Mouse (Mus musculus) kidney, embryonic 15.5 days (tissue): ENCODE measurements around the gene Nupl1. TPM values are rescaled to one million over a fixed set of nuclear protein-coding genes. Genes with fewer than 3 reads are reported as not detected.

Experiments
- ATAC-seq: fragments of 200-750 bp; cut with Nextera tagmentation; replicated peaks from 2 replicates; pipeline ENCODE4 v1.8.0; 2017; ENCODE audit warnings: moderate TSS enrichment; ENCODE audit not compliant: low FRiP score
- H3K27ac ChIP-seq: fragments of 300-500 bp; sonication (generic); 2 replicates; pipeline ENCODE4 v1.5.1; 2015; ENCODE audit warnings: mild to moderate bottlenecking, inconsistent platforms
- H3K27me3 ChIP-seq: fragments of 300-500 bp; sonication (generic); 2 replicates; pipeline ENCODE4 v1.6.1; 2015; ENCODE audit warnings: inconsistent platforms
- H3K36me3 ChIP-seq: fragments of 300-500 bp; sonication (generic); 2 replicates; pipeline ENCODE4 v1.6.1; 2015; ENCODE audit warnings: inconsistent platforms
- H3K4me1 ChIP-seq: fragments of 300-500 bp; sonication (generic); 2 replicates; pipeline ENCODE4 v1.6.1; 2015; ENCODE audit warnings: inconsistent platforms
- H3K4me2 ChIP-seq: fragments of 300-500 bp; sonication (generic); 2 replicates; pipeline ENCODE4 v1.6.1; 2015; ENCODE audit warnings: moderate library complexity, mild to moderate bottlenecking, inconsistent platforms
- H3K4me3 ChIP-seq: fragments of 300-500 bp; sonication (generic); replicated peaks from 2 replicates; pipeline ENCODE4 v1.5.1; 2015; ENCODE audit warnings: mild to moderate bottlenecking, inconsistent platforms
- H3K9ac ChIP-seq: fragments of 300-500 bp; sonication (generic); 2 replicates; pipeline ENCODE4 v1.6.1; 2015; ENCODE audit warnings: mild to moderate bottlenecking, inconsistent platforms
- H3K9me3 ChIP-seq: fragments of 300-500 bp; sonication (generic); replicated peaks from 2 replicates; pipeline ENCODE4 v1.6.1; 2016; ENCODE audit warnings: inconsistent platforms
- WGBS: fragments of 180-500 bp; shearing (Covaris S2); methylation state at CpG from one replicate; pipeline ENCODE4 v1.1.7; 2015; ENCODE audit warnings: mixed read lengths; 5-methylcytosine and 5-hydroxymethylcytosine counted together
- polyA plus RNA-seq: library from polyadenylated mRNA; unstranded; fragments of >200 nt; fragmentation: Nextera tagmentation; extraction: Ambion mirVana; gene quantifications from 2 replicates; pipeline ENCODE4 v1.2.1, GENCODE M21; 2015

Nupl1 gene
- polyA plus RNA-seq, 1 experiment from 2014 or later, result not detected

GRCm38 (mm10) chr14:60262316-60262715 is 11.1 kb upstream of the Nupl1 start:
- Histone ChIP-seq H3K4me3 (no peak overlapping the region), H3K27ac (no peak overlapping the region), H3K9ac (no peak overlapping the region), H3K36me3 (no peaks in the 10 kb centered on the region), H3K27me3 (no peaks in the 10 kb centered on the region), H3K4me1 (peaks cover 11% of the 10 kb centered on the region), H3K4me2 (no peak overlapping the region), H3K9me3 (no peaks in the 10 kb centered on the region)
- no peak for ATAC-seq
- 63% methylated on average over 7 of the region's 7 CpGs for WGBS

- 79% methylated on average over 1 of the region's 1 CpGs for whole genome bisulfite sequencing
- Histone ChIP-seq H3K9ac (no peak overlapping the region), H3K9me3 (no peaks in the 10 kb centered on the region), H3K4me2 (no peak overlapping the region), H3K4me1 (no peaks in the 10 kb centered on the region), H3K27ac (no peak overlapping the region), H3K36me3 (no peaks in the 10 kb centered on the region), H3K27me3 (no peaks in the 10 kb centered on the region), H3K4me3 (no peak overlapping the region)
- no peak for ATAC-seq
These were observed 6.6 kb upstream of the Nupl1 start for GRCm38 (mm10) chr14:60257851-60258250.

- Histone ChIP-seq H3K27me3 (no peaks in the 10 kb centered on the region), H3K4me2 (no peak overlapping the region), H3K4me1 (peaks cover 6% of the 10 kb centered on the region), H3K9ac (no peak overlapping the region), H3K9me3 (no peaks in the 10 kb centered on the region), H3K4me3 (no peak overlapping the region), H3K27ac (no peak overlapping the region), H3K36me3 (no peaks in the 10 kb centered on the region)
- no peak for ATAC-seq
- 68% methylated on average over 4 of the region's 4 CpGs for WGBS
These were observed 5.9 kb upstream of the Nupl1 start for GRCm38 (mm10) chr14:60257101-60257500.

- Histone ChIP-seq H3K9me3 (no peaks in the 10 kb centered on the region), H3K4me1 (peaks cover 7% of the 10 kb centered on the region), H3K36me3 (no peaks in the 10 kb centered on the region), H3K27ac (no peak overlapping the region), H3K4me2 (no peak overlapping the region), H3K9ac (no peak overlapping the region), H3K27me3 (no peaks in the 10 kb centered on the region), H3K4me3 (no peak overlapping the region)
- WGBS, result 26% methylated on average over 3 of the region's 3 CpGs
- ATAC-seq, result no peak
These were observed 5.1 kb upstream of the Nupl1 start for GRCm38 (mm10) chr14:60256356-60256755.

GRCm38 (mm10) chr14:60254774-60255173 is 3.5 kb upstream of the Nupl1 start:
- no peaks in the 10 kb centered on the region for H3K27me3 ChIP-seq
- no peaks in the 10 kb centered on the region for H3K9me3 ChIP-seq
- H3K4me2 ChIP-seq, result no peak overlapping the region
- H3K4me1 ChIP-seq, result peaks cover 13% of the 10 kb centered on the region
- H3K4me3 ChIP-seq, result no peak overlapping the region
- no peak overlapping the region for H3K27ac ChIP-seq
- H3K9ac ChIP-seq, result no peak overlapping the region
- H3K36me3 ChIP-seq, result no peaks in the 10 kb centered on the region
- ATAC-seq, result no peak

GRCm38 (mm10) chr14:60253466-60253865 is 2.2 kb upstream of the Nupl1 start:
- Histone ChIP-seq H3K36me3 (no peaks in the 10 kb centered on the region), H3K27ac (no peak overlapping the region), H3K4me1 (peaks cover 22% of the 10 kb centered on the region), H3K9me3 (no peaks in the 10 kb centered on the region), H3K4me2 (no peak overlapping the region), H3K4me3 (no peak overlapping the region), H3K9ac (no peak overlapping the region), H3K27me3 (no peaks in the 10 kb centered on the region)
- WGBS, result 91% methylated on average over 3 of the region's 3 CpGs
- no peak for ATAC-seq

GRCm38 (mm10) chr14:60252004-60253000 is 1.1 kb upstream of the Nupl1 start:
- Histone ChIP-seq H3K27me3 (no peaks in the 10 kb centered on the region), H3K4me1 (peaks cover 22% of the 10 kb centered on the region), H3K4me2 (peak overlapping the region; percentile 87), H3K9me3 (no peaks in the 10 kb centered on the region), H3K9ac (peak overlapping the region; percentile 95), H3K27ac (peak overlapping the region; percentile 96), H3K4me3 (peak overlapping the region; percentile 94), H3K36me3 (peaks cover 5% of the 10 kb centered on the region; the same call in 1 of the 2 replicates)
- ATAC-seq, result no peak; the same call in 1 of the 2 replicates
- 21% methylated on average over 15 of the region's 15 CpGs for WGBS

GRCm38 (mm10) chr14:60250879-60251278 is 352 bp downstream of the Nupl1 start:
- Histone ChIP-seq H3K36me3 (peaks cover 5% of the 10 kb centered on the region; the same call in 1 of the 2 replicates), H3K4me2 (peak overlapping the region; percentile 87), H3K27ac (peak overlapping the region; percentile 96), H3K27me3 (no peaks in the 10 kb centered on the region), H3K9ac (peak overlapping the region; percentile 95), H3K9me3 (no peaks in the 10 kb centered on the region), H3K4me3 (peak overlapping the region; percentile 94), H3K4me1 (peaks cover 22% of the 10 kb centered on the region)
- peak; percentile 74 for ATAC-seq
- under 1% methylated on average over 39 of the region's 39 CpGs for WGBS

- WGBS, result 10% methylated on average over 8 of the region's 8 CpGs
- H3K9me3 ChIP-seq, result no peaks in the 10 kb centered on the region
- no peak for ATAC-seq
- H3K9ac ChIP-seq, result peak overlapping the region; percentile 95
- no peak overlapping the region for H3K27ac ChIP-seq
- peak overlapping the region; percentile 94 for H3K4me3 ChIP-seq
- H3K4me1 ChIP-seq, result peaks cover 22% of the 10 kb centered on the region
- peaks cover 6% of the 10 kb centered on the region; the same call in 1 of the 2 replicates for H3K36me3 ChIP-seq
- no peaks in the 10 kb centered on the region for H3K27me3 ChIP-seq
- H3K4me2 ChIP-seq, result peak overlapping the region; percentile 87
These were observed 865 bp downstream of the Nupl1 start for GRCm38 (mm10) chr14:60250366-60250765.

GRCm38 (mm10) chr14:60238551-60238950 is 12.7 kb downstream of the Nupl1 start:
- H3K9ac ChIP-seq, result no peak overlapping the region
- no peaks in the 10 kb centered on the region for H3K4me1 ChIP-seq
- ATAC-seq, result no peak
- H3K9me3 ChIP-seq, result no peaks in the 10 kb centered on the region
- no peak overlapping the region for H3K4me2 ChIP-seq
- H3K4me3 ChIP-seq, result no peak overlapping the region
- WGBS, result 84% methylated on average over 3 of the region's 3 CpGs
- peaks cover 70% of the 10 kb centered on the region for H3K36me3 ChIP-seq
- H3K27ac ChIP-seq, result no peak overlapping the region
- no peaks in the 10 kb centered on the region for H3K27me3 ChIP-seq

GRCm38 (mm10) chr14:60219886-60220285 is 31.3 kb downstream of the Nupl1 start:
- no peak overlapping the region for H3K27ac ChIP-seq
- H3K4me1 ChIP-seq, result no peaks in the 10 kb centered on the region
- H3K36me3 ChIP-seq, result peaks cover 45% of the 10 kb centered on the region
- no peak overlapping the region for H3K9ac ChIP-seq
- no peak overlapping the region for H3K4me3 ChIP-seq
- H3K9me3 ChIP-seq, result no peaks in the 10 kb centered on the region
- no peak overlapping the region for H3K4me2 ChIP-seq
- no peak for ATAC-seq
- no peaks in the 10 kb centered on the region for H3K27me3 ChIP-seq
- WGBS, result 92% methylated on average over 10 of the region's 10 CpGs

- no peaks in the 10 kb centered on the region for H3K4me1 ChIP-seq
- no peak overlapping the region for H3K4me3 ChIP-seq
- no peaks in the 10 kb centered on the region for H3K9me3 ChIP-seq
- no peak overlapping the region for H3K4me2 ChIP-seq
- no peaks in the 10 kb centered on the region for H3K27me3 ChIP-seq
- H3K9ac ChIP-seq, result no peak overlapping the region
- no peak for ATAC-seq
- H3K36me3 ChIP-seq, result peaks cover 41% of the 10 kb centered on the region
- no peak overlapping the region for H3K27ac ChIP-seq
- WGBS, result 98% methylated on average over 4 of the region's 4 CpGs
These were observed 33.6 kb downstream of the Nupl1 start for GRCm38 (mm10) chr14:60217616-60218015.
